Mouse (Mus musculus) limb, embryonic 12.5 days (tissue): Measurements from ENCODE around the gene Prrc2a. TPM values are rescaled to one million over a fixed set of nuclear protein-coding genes. Genes with fewer than 3 reads are reported as not detected.
A peak's percentile ranks its signal among the peaks of the same experiment; 100 is the strongest.

Experiments
- ATAC-seq: fragments of 200-750 bp; cut with Nextera tagmentation; 2 replicates; pipeline ENCODE4 v1.8.0; 2017; ENCODE audit warnings: low read depth, moderate TSS enrichment; ENCODE audit not compliant: insufficient number of reproducible peaks, insufficient read depth, low FRiP score, low TSS enrichment
- H3K27ac ChIP-seq: fragments of 300-500 bp; sonication (generic); 2 replicates; pipeline ENCODE4 v1.5.1; 2016; ENCODE audit warnings: mild to moderate bottlenecking, moderate library complexity
- H3K27me3 ChIP-seq: fragments of 300-500 bp; sonication (generic); 2 replicates; pipeline ENCODE4 v1.6.1; 2016; ENCODE audit warnings: mild to moderate bottlenecking, moderate library complexity
- H3K36me3 ChIP-seq: fragments of 300-500 bp; sonication (generic); 2 replicates; pipeline ENCODE4 v1.6.1; 2016; ENCODE audit warnings: mild to moderate bottlenecking, moderate library complexity
- H3K4me1 ChIP-seq: fragments of 300-500 bp; sonication (generic); replicated peaks from 2 replicates; pipeline ENCODE4 v1.6.1; 2016
- H3K4me2 ChIP-seq: fragments of 300-500 bp; sonication (generic); 2 replicates; pipeline ENCODE4 v1.6.1; 2016; ENCODE audit warnings: mild to moderate bottlenecking, moderate library complexity
- H3K4me3 ChIP-seq: fragments of 300-500 bp; sonication (generic); replicated peaks from 2 replicates; pipeline ENCODE4 v1.5.1; 2016; ENCODE audit warnings: mild to moderate bottlenecking
- H3K9ac ChIP-seq: fragments of 300-500 bp; sonication (generic); replicated peaks from 2 replicates; pipeline ENCODE4 v1.6.1; 2016; ENCODE audit warnings: mild to moderate bottlenecking, moderate library complexity
- H3K9me3 ChIP-seq: fragments of 300-500 bp; sonication (generic); 2 replicates; pipeline ENCODE4 v1.6.1; 2016; ENCODE audit warnings: mild to moderate bottlenecking, moderate library complexity
- WGBS: fragments of 180-500 bp; shearing (Covaris S2); methylation state at CpG from one replicate; pipeline ENCODE4 v1.1.7; 2016; 5-methylcytosine and 5-hydroxymethylcytosine counted together
- polyA plus RNA-seq: library from polyadenylated mRNA; unstranded; fragments of >200 nt; fragmentation: Nextera tagmentation; extraction: Ambion mirVana; gene quantifications from 2 replicates; pipeline ENCODE4 v1.2.1, GENCODE M21; 2016

The Prrc2a gene
- polyA plus RNA-seq, 1 experiment from 2014 or later, result 231 TPM

- Histone ChIP-seq H3K4me1 (peaks cover 19% of the 10 kb centered on the region), H3K9me3 (no peaks in the 10 kb centered on the region), H3K9ac (no peak overlapping the region), H3K4me2 (no peak overlapping the region), H3K4me3 (no peak overlapping the region), H3K36me3 (peaks cover 82% of the 10 kb centered on the region), H3K27ac (no peak overlapping the region), H3K27me3 (no peaks in the 10 kb centered on the region)
- 79% methylated on average over 7 of the region's 7 CpGs for WGBS
- no peak for ATAC-seq
Measured at GRCm38 (mm10) chr17:35159638-35160037, 5.1 kb downstream of the Prrc2a start.

DNA sequence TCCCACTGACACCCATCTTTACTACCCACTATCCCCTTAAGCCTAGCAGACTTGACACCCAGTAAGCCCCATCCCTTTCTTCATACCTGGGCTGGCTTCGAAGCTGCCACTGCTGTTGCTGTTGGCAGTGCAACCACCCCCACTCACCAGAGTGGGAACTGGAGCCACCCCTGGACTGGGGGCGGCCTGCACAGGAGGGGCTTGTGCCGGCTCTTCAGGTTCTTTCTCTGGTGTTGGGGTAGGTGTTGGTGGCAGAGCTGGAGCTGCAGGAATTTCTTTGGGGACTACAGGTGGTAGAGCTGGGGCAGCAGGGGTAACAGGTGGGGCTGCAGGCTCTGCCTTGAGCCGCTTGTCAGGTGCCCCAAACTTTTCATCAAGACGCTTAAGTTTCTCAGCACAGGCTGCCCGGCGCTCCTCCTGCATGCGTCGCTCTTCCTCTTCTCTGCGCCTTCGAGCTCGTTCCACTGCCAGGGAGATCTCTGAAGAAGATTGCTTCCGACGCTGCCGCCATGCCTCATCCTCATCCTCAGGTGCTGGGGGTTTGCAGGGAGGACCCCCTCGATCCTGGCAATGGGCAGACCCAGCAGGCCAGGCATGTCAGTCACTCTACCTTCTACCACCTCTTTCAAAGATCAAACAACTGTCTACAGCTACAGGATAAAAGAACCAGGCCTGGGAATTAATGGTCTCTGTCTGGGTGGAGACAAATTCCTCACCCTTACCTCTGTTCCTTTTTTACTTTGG lies 5.7 kb downstream of the Prrc2a start:
- Histone ChIP-seq H3K4me3 (no peak overlapping the region), H3K9me3 (no peaks in the 10 kb centered on the region), H3K27ac (no peak overlapping the region), H3K36me3 (peaks cover 88% of the 10 kb centered on the region), H3K4me1 (peaks cover 23% of the 10 kb centered on the region), H3K27me3 (no peaks in the 10 kb centered on the region), H3K9ac (no peak overlapping the region), H3K4me2 (no peak overlapping the region)
- ATAC-seq, result no peak
- 93% methylated on average over 16 of the region's 16 CpGs for WGBS

DNA sequence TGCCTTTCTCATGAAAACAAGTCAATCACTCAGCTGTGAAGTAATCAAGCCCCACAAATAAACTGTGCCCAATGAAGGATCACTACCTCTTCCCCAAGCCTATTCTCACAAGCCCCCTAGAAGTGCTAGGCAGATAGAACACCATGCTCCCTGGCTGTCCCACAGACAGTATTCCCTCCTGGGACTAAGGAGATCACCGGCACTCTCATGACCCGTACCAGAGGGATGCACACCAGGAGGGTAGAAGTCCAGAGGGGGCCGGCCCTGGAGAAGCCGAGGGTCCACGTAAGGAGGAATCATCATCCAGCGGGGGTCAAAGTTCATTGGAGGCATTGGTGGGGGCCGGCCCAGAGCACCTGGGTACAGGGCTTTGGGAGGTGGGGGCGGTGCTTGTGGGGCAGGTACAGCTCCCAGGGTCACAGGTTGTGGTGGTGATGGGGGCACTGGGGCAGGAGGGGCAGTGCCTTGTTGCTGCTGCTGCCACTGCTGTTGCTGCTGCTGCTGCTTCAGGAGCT lies 7.0 kb downstream of the Prrc2a start:
- no peaks in the 10 kb centered on the region for H3K9me3 ChIP-seq
- no peak overlapping the region for H3K9ac ChIP-seq
- H3K36me3 ChIP-seq, result peaks cover 100% of the 10 kb centered on the region
- H3K27me3 ChIP-seq, result no peaks in the 10 kb centered on the region
- no peak overlapping the region for H3K4me2 ChIP-seq
- 90% methylated on average over 8 of the region's 8 CpGs for WGBS
- H3K4me1 ChIP-seq, result peaks cover 16% of the 10 kb centered on the region
- H3K27ac ChIP-seq, result no peak overlapping the region
- no peak for ATAC-seq
- no peak overlapping the region for H3K4me3 ChIP-seq

GRCm38 (mm10) chr17:35157254-35157653 lies 7.4 kb downstream of the Prrc2a start:
- H3K9ac ChIP-seq, result no peak overlapping the region
- H3K4me3 ChIP-seq, result no peak overlapping the region
- no peak for ATAC-seq
- WGBS, result 93% methylated on average over 8 of the region's 8 CpGs
- no peaks in the 10 kb centered on the region for H3K27me3 ChIP-seq
- no peak overlapping the region for H3K4me2 ChIP-seq
- H3K4me1 ChIP-seq, result peaks cover 11% of the 10 kb centered on the region; the same call in 1 of the 2 replicates
- peaks cover 100% of the 10 kb centered on the region for H3K36me3 ChIP-seq
- H3K9me3 ChIP-seq, result no peaks in the 10 kb centered on the region
- H3K27ac ChIP-seq, result no peak overlapping the region

DNA sequence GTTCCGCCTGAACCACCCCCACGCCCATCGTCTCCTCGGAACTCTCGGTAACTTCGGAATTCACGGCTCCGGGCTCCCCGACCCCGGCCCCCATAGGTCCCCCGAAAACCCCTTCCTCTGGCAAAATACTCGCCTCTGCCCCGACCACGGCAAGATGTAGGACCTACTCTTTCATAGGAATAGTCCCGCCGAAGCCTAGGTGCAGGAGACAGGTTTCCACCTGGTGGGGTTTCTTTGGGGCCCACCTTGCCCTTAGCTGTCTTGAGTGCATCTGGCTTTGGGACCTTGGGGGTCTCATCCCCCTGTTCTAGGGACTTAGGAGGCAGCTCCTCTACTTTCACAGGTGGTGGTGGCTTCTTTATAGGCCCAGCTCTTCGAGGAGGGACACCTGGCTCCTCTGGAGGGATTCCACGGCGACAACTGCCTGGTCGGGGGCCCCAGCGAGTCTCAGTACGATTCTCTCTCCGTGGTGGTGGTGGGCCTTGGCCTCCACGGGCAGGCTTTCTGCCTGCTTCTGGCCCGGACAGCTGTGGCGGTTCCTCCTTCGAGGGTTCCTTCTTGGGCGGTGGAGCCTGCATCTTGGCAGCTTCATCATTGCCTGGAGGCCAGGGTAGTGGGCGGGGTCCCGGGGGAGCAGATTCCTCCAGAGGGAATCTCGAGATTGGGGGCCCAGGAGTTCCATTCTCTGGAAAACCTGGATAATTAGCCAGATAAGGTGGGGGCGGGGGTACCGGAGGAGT lies 8.1 kb downstream of the Prrc2a start:
- Histone ChIP-seq H3K27ac (no peak overlapping the region), H3K9ac (no peak overlapping the region), H3K4me2 (no peak overlapping the region), H3K9me3 (no peaks in the 10 kb centered on the region), H3K27me3 (no peaks in the 10 kb centered on the region), H3K4me3 (no peak overlapping the region), H3K4me1 (peaks cover 11% of the 10 kb centered on the region; the same call in 1 of the 2 replicates), H3K36me3 (peaks cover 100% of the 10 kb centered on the region)
- ATAC-seq, result no peak
- WGBS, result 91% methylated on average over 33 of the region's 33 CpGs

DNA sequence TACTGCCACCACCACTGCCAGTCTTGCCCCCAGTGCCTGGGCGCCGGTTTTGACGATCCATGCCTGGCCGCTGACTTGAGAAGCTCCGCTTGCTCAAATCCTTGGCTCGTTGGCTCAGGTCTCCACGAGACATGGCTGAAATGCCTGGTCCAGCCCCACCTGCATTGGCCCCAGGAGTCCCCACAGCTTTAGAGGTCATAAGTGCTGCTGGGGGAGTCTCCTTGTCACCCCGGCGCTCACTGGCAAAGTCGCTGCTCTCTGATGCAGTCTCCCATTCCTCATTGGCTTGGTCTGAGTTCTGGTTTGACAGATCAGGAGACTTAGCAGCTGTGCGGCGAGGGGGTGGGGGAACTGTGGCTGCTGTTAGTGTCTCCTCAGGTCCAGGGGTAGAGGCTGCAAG lies 9.2 kb downstream of the Prrc2a start:
- no peaks in the 10 kb centered on the region for H3K9me3 ChIP-seq
- no peak overlapping the region for H3K4me2 ChIP-seq
- 92% methylated on average over 12 of the region's 12 CpGs for WGBS
- ATAC-seq, result no peak
- H3K27ac ChIP-seq, result no peak overlapping the region
- no peak overlapping the region for H3K9ac ChIP-seq
- H3K27me3 ChIP-seq, result no peaks in the 10 kb centered on the region
- peaks cover 11% of the 10 kb centered on the region; the same call in 1 of the 2 replicates for H3K4me1 ChIP-seq
- H3K36me3 ChIP-seq, result peaks cover 100% of the 10 kb centered on the region
- no peak overlapping the region for H3K4me3 ChIP-seq

DNA sequence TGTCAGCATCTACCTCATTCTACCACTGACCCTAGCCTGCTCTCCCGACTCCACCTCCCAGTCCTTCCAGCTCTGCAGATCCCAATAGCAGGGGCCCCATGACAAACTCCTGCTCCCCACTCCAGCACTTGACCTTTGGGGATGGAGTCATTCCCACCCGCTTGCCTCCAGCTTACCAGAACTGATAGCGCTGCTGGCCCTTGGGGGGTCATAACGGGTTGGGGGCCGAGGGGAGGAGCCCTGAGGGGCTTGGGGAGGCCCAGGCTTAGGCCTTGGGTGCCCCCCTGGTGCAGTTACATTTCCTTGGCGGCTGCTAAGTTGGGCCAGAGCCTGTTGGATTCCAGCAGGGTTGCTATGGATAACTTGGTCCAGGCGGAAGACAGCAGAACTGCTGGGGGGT lies 10.1 kb downstream of the Prrc2a start:
- H3K4me2 ChIP-seq, result no peak overlapping the region
- H3K9ac ChIP-seq, result peak overlapping the region; percentile 42; the same call in 1 of the 2 replicates
- H3K36me3 ChIP-seq, result peaks cover 100% of the 10 kb centered on the region
- 86% methylated on average over 7 of the region's 7 CpGs for WGBS
- no peak for ATAC-seq
- H3K4me1 ChIP-seq, result peaks cover 11% of the 10 kb centered on the region; the same call in 1 of the 2 replicates
- H3K9me3 ChIP-seq, result no peaks in the 10 kb centered on the region
- no peak overlapping the region for H3K4me3 ChIP-seq
- peak overlapping the region; percentile 17; the same call in 1 of the 2 replicates for H3K27ac ChIP-seq
- H3K27me3 ChIP-seq, result no peaks in the 10 kb centered on the region

DNA sequence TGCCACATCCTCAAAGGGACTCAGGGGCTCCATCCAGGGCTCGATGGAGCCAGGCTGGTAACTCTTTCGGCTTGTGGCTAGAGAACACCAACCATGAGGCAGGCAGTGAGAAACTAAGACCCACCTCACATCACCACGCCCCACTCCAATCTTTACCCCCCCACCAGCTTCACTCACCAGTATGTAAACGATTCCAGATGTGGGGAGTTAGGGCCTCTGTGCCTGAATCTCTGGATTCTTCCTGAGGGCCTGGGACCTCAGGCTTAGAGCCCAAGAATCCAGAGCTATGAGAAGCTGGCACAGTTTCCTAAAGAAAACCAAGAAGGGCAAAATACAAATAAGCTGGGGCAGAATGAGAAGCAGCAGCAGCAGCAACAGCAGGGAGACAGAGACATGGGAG lies 10.8 kb downstream of the Prrc2a start:
- H3K27ac ChIP-seq, result no peak overlapping the region
- H3K4me2 ChIP-seq, result no peak overlapping the region
- H3K36me3 ChIP-seq, result peaks cover 100% of the 10 kb centered on the region
- H3K9me3 ChIP-seq, result no peaks in the 10 kb centered on the region
- no peak for ATAC-seq
- 59% methylated on average over 4 of the region's 4 CpGs for WGBS
- H3K9ac ChIP-seq, result no peak overlapping the region
- H3K27me3 ChIP-seq, result no peaks in the 10 kb centered on the region
- H3K4me1 ChIP-seq, result peaks cover 11% of the 10 kb centered on the region; the same call in 1 of the 2 replicates
- H3K4me3 ChIP-seq, result no peak overlapping the region

DNA sequence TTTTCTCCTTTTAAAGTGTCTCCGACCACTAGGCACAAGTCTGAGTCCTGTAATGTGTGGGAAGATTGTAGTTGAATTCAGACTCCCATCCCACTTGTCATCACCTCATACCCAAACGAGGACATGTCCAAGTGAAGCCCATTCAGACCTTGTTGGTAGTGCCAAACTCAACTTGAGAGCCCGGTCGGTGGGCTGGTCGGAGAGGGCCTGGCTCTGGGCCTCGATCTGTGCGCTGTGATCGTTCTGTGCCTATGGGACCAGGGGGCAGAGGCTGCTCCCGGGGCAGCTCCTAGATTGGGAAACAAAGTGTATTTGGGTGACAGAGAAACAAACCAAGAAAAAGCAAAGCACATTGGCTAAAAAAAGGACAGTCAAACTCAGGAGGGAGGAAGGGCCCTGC lies 11.6 kb downstream of the Prrc2a start:
- Histone ChIP-seq H3K27ac (no peak overlapping the region), H3K9ac (no peak overlapping the region), H3K4me3 (no peak overlapping the region), H3K27me3 (no peaks in the 10 kb centered on the region), H3K9me3 (no peaks in the 10 kb centered on the region), H3K4me1 (peaks cover 11% of the 10 kb centered on the region; the same call in 1 of the 2 replicates), H3K4me2 (no peak overlapping the region), H3K36me3 (peaks cover 100% of the 10 kb centered on the region)
- ATAC-seq, result no peak
- 93% methylated on average over 9 of the region's 9 CpGs for WGBS

DNA sequence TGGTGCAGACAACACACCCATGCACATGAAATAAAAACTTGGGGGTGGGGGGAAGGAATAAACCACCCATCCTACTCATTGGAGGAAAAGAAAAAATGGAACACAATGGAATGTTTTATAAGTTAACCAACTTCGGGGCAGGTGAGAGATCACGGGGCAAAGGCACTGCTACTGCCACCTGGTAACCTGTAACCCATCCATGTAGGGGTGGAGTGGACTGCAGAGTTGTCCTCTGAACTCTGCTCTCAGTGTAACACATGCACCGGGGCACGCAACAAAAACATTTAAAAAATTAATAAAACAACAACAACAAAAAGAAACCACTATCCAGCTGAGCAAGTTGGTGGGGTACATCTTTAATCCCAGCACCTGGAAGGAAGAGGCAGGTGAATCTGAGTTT lies 12.6 kb downstream of the Prrc2a start:
- no peak for ATAC-seq
- Histone ChIP-seq H3K27me3 (no peaks in the 10 kb centered on the region), H3K36me3 (peaks cover 100% of the 10 kb centered on the region)

DNA sequence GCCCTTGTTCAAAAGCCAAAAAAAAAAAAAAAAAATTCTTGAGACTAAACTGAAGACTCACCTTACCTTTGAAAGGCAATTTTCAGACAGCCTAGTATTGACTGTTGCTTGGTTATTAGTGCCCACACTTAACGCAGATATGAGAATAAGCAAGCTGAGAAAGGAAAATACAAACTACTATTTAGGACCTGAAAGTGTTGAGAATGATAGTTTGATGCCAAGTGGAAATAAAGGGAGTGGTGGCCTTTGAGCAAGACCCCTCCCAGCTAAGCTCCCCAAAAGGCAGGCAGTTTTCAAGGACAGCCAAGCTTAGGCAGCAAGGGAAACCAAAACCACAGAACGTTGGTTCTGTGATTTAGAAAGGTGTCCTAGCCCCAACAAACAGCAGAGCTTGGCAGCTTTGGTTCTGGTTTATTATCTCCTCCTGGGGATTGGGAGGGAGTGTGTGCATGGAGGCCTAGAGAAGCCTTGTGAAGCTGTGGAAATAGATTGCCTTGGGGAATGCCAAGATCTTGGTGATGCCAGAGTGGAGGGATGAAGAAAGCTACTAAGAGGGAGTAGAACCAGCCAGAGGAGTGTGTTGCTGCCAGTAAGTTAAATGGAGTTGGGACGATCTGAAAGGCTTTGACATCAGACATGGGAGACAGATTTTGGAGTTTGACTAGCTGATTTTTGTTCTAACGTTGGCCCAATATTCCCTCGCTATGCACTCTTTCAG lies 16.6 kb downstream of the Prrc2a start:
- Histone ChIP-seq H3K9ac (no peak overlapping the region), H3K9me3 (no peaks in the 10 kb centered on the region), H3K4me3 (no peak overlapping the region), H3K4me1 (no peaks in the 10 kb centered on the region), H3K27ac (peak overlapping the region; percentile 25; the same call in 1 of the 2 replicates), H3K4me2 (no peak overlapping the region), H3K27me3 (no peaks in the 10 kb centered on the region), H3K36me3 (peaks cover 100% of the 10 kb centered on the region)
- ATAC-seq, result no peak
- 67% methylated on average over 5 of the region's 5 CpGs for WGBS

More for the DNA sequence above, 12.6 kb downstream of the Prrc2a start:
- Histone ChIP-seq H3K4me3 (no peak overlapping the region), H3K9ac (no peak overlapping the region), H3K4me2 (no peak overlapping the region), H3K9me3 (no peaks in the 10 kb centered on the region), H3K27ac (no peak overlapping the region), H3K4me1 (peaks cover 11% of the 10 kb centered on the region; the same call in 1 of the 2 replicates)
- WGBS, result 95% methylated on average over 4 of the region's 4 CpGs
